Comparison of ENCODE assay signal across 8 mouse cellular contexts in the genomic region with DNA sequence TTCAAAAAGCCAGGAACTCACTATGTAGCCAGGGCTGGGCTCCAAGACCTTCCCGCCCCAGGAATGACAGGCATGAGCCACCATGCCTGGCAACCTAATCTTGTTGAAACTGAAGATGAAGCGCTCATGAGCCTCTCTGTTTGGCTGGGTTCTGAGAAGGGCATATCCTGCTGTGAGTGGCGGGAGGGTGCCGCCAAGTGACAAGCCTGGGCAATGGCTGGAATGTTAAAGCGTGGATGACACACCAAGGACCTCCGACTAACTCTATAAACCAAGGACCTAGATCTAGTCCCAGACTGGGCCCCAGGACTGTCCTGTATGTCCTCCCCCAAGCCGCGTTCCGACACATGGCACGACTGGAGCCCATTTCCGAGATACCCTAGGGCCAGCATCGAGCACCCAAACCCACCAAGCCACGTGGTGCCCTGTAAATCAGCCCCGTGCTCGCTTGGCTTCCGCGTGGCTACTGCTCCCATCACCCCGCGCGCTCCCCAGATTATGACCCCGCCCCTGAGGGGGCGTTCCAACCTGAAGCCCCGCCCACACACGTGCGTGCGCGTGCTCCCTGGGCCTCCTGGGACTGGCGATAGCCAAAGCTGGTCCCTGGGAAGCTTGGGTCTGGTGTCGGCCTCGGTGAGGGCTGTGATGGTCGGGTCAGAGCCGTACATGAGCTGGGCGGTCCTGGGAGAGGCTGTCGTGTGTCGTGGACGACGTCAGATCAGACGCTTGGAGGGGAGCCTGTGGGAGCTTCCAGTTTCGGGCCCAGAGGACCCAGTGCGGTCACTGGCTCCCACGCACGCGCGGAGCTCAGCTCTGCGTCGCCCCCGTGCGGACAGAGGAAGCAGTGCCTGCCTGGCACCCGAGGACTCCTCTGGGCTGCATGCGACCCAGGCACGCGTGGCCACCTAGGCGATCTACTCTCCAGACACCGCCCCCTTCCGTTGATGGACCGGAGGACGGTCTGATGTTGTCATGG. TPM values are rescaled to one million over a fixed set of nuclear protein-coding genes. Genes with fewer than 3 reads are reported as not detected.
DNase-seq lines count a peak whose midpoint lies in the region; ATAC-seq lines count a peak whose summit lies in the region.

No protein-coding gene starts in this region.

- ATAC-seq in forebrain, embryonic 11.5 days (replicated peaks; ENCODE audit: low FRiP score), result peak; percentile 97
- ATAC-seq in heart, embryonic 16.5 days (replicated peaks; ENCODE audit: extremely low read depth, insufficient read depth, low FRiP score), result peak; percentile 91
- peak; percentile 91 for ATAC-seq in liver, embryonic 15.5 days (ENCODE audit: insufficient read depth)
- ATAC-seq in neural tube, embryonic 12.5 days (ENCODE audit: low FRiP score, low read depth), result peak; percentile 97

- no peaks in the 10 kb centered on the region for H3K27me3 ChIP-seq in forebrain, embryonic 11.5 days (ENCODE audit: control insufficient read depth, insufficient read depth, low read length)
- no peaks in the 10 kb centered on the region for H3K27me3 ChIP-seq in heart, embryonic 16.5 days (ENCODE audit: control insufficient read depth, insufficient read depth, low read length)
- H3K27me3 ChIP-seq in liver, embryonic 15.5 days, result no peaks in the 10 kb centered on the region
- no peaks in the 10 kb centered on the region for H3K27me3 ChIP-seq in neural tube, embryonic 12.5 days (replicated peaks)

- H3K4me1 ChIP-seq in forebrain, embryonic 11.5 days (replicated peaks; ENCODE audit: control insufficient read depth, insufficient read depth, low read length), result no peaks in the 10 kb centered on the region; the same call in 1 of the 2 replicates
- peaks cover 2% of the 10 kb centered on the region; the same call in 1 of the 2 replicates for H3K4me1 ChIP-seq in heart, embryonic 16.5 days (ENCODE audit: control insufficient read depth, insufficient read depth, low read length)
- peaks cover 34% of the 10 kb centered on the region for H3K4me1 ChIP-seq in liver, embryonic 15.5 days (replicated peaks)
- peaks cover 7% of the 10 kb centered on the region for H3K4me1 ChIP-seq in neural tube, embryonic 12.5 days

- peak; percentile 96 for DNase-seq in CD4-positive, CD25-positive, alpha-beta regulatory T cell, adult 2 months (ENCODE audit: low read depth, low spot score)
- peak; percentile 90 for DNase-seq in c-Kit-positive CD71-positive TER-119-negative erythroid progenitor cells, embryonic 14.5 days (ENCODE audit: low read depth)
- peak; percentile 99 for DNase-seq in forebrain, embryonic 11.5 days (ENCODE audit: low spot score)
- DNase-seq in kidney, postnatal 36 days, result peak; percentile 96 to 97
- peak; percentile 89 for DNase-seq in telencephalon, adult 2 months (ENCODE audit: low read depth, low spot score)

- H3K4me3 ChIP-seq in forebrain, embryonic 11.5 days (ENCODE audit: low read depth, low read length), result peak overlapping the region; percentile 45
- H3K4me3 ChIP-seq in heart, embryonic 16.5 days (ENCODE audit: low read length), result peak overlapping the region; percentile 56
- H3K4me3 ChIP-seq in liver, embryonic 15.5 days (replicated peaks), result peak overlapping the region; percentile 62
- H3K4me3 ChIP-seq in neural tube, embryonic 12.5 days, result peak overlapping the region; percentile 48

- H3K4me2 ChIP-seq in forebrain, embryonic 11.5 days (ENCODE audit: low read depth, low read length, severe bottlenecking), result peak overlapping the region; percentile 75
- H3K4me2 ChIP-seq in heart, embryonic 16.5 days (ENCODE audit: low read depth, low read length), result peak overlapping the region; percentile 66
- H3K4me2 ChIP-seq in liver, embryonic 15.5 days, result peak overlapping the region; percentile 92
- peak overlapping the region; percentile 71 for H3K4me2 ChIP-seq in neural tube, embryonic 12.5 days (replicated peaks)

- WGBS in forebrain, embryonic 11.5 days, result 1% methylated on average over 57 of the region's 57 CpGs
- under 1% methylated on average over 57 of the region's 57 CpGs for WGBS in heart, embryonic 16.5 days
- WGBS in liver, embryonic 15.5 days (ENCODE audit: insufficient replicate concordance), result under 1% methylated on average over 57 of the region's 57 CpGs
- WGBS in neural tube, embryonic 12.5 days, result under 1% methylated on average over 57 of the region's 57 CpGs

- no peaks in the 10 kb centered on the region for H3K9me3 ChIP-seq in forebrain, embryonic 11.5 days (ENCODE audit: control insufficient read depth, low read length)
- no peaks in the 10 kb centered on the region for H3K9me3 ChIP-seq in heart, embryonic 16.5 days (replicated peaks; ENCODE audit: control insufficient read depth, low read length)
- H3K9me3 ChIP-seq in liver, embryonic 15.5 days (replicated peaks), result no peaks in the 10 kb centered on the region
- H3K9me3 ChIP-seq in neural tube, embryonic 12.5 days, result no peaks in the 10 kb centered on the region

- peak overlapping the region; percentile 58 for H3K9ac ChIP-seq in forebrain, embryonic 11.5 days (ENCODE audit: low read length)
- peak overlapping the region; percentile 69 for H3K9ac ChIP-seq in heart, embryonic 16.5 days (ENCODE audit: low read length)
- peak overlapping the region; percentile 53 for H3K9ac ChIP-seq in liver, embryonic 15.5 days
- peak overlapping the region; percentile 61 for H3K9ac ChIP-seq in neural tube, embryonic 12.5 days

- no peaks in the 10 kb centered on the region for H3K36me3 ChIP-seq in forebrain, embryonic 11.5 days (ENCODE audit: control insufficient read depth, insufficient read depth, low read length)
- no peaks in the 10 kb centered on the region for H3K36me3 ChIP-seq in heart, embryonic 16.5 days (ENCODE audit: control insufficient read depth, insufficient read depth)
- no peaks in the 10 kb centered on the region for H3K36me3 ChIP-seq in liver, embryonic 15.5 days (replicated peaks)
- H3K36me3 ChIP-seq in neural tube, embryonic 12.5 days, result no peaks in the 10 kb centered on the region

- peak overlapping the region; percentile 78 for H3K27ac ChIP-seq in forebrain, embryonic 11.5 days (ENCODE audit: low read depth, low read length)
- peak overlapping the region; percentile 84 for H3K27ac ChIP-seq in heart, embryonic 16.5 days (ENCODE audit: low read length)
- peak overlapping the region; percentile 86 for H3K27ac ChIP-seq in liver, embryonic 15.5 days (replicated peaks)
- peak overlapping the region; percentile 71 for H3K27ac ChIP-seq in neural tube, embryonic 12.5 days

RNA-seq across cellular contexts. Expression of a gene that starts 22.9 kb away (rescaled TPM):
- 31.5 and 32.2 TPM in 2 replicates for polyA plus RNA-seq in forebrain, embryonic 11.5 days (2014; fragmentation: Nextera tagmentation; extraction: Ambion mirVana)
- 18.7 and 19.7 TPM in 2 replicates for polyA plus RNA-seq in heart, embryonic 16.5 days (2015; fragmentation: Nextera tagmentation; extraction: Ambion mirVana)
- polyA plus RNA-seq in liver, embryonic 15.5 days (2015; fragmentation: Nextera tagmentation; extraction: Ambion mirVana), result 68.0 and 77.2 TPM in 2 replicates
- 28.7 and 29.2 TPM in 2 replicates for polyA plus RNA-seq in neural tube, embryonic 12.5 days (2016; fragmentation: Nextera tagmentation; extraction: Ambion mirVana)

RNA-seq across cellular contexts. Expression of a gene that starts 57.9 kb away (rescaled TPM):
- polyA plus RNA-seq in forebrain, embryonic 11.5 days (2014; fragmentation: Nextera tagmentation; extraction: Ambion mirVana), result 4,212 and 4,469 TPM in 2 replicates
- polyA plus RNA-seq in heart, embryonic 16.5 days (2015; fragmentation: Nextera tagmentation; extraction: Ambion mirVana), result 1,315 and 1,451 TPM in 2 replicates
- polyA plus RNA-seq in liver, embryonic 15.5 days (2015; fragmentation: Nextera tagmentation; extraction: Ambion mirVana), result 509 and 615 TPM in 2 replicates
- 2,314 and 2,342 TPM in 2 replicates for polyA plus RNA-seq in neural tube, embryonic 12.5 days (2016; fragmentation: Nextera tagmentation; extraction: Ambion mirVana)

Comparison
In these comparisons a context has a peak if more than half of its experiments do, and no peak if none do; other contexts are left out.
1. Peak in every context shown above with its lines: DNase-seq, ATAC-seq, H3K4me3 ChIP-seq and H3K27ac ChIP-seq.